Mouse (Mus musculus) liver, postnatal 0 days (tissue): ENCODE data around the gene Rpl35a. TPM values are rescaled to one million over a fixed set of nuclear protein-coding genes. Genes with fewer than 3 reads are reported as not detected.

ENCODE experiments used
- ATAC-seq: fragments of 200-750 bp; cut with Nextera tagmentation; 2 replicates; pipeline ENCODE4 v1.8.0; 2017; ENCODE audit warnings: mild to moderate bottlenecking, moderate library complexity
- DNase-seq: peaks from one replicate; pipeline ENCODE4 v3.0.0-alpha.2; 2016
- H3K27ac ChIP-seq: fragments of 300-500 bp; sonication (generic); 2 replicates; pipeline ENCODE4 v1.5.1; 2014; ENCODE audit warnings: antibody characterized with exemption, moderate library complexity, mild to moderate bottlenecking, low read depth
- H3K27me3 ChIP-seq: fragments of 300-500 bp; sonication (generic); 2 replicates; pipeline ENCODE4 v1.6.1; 2014; ENCODE audit warnings: low read length, control low read depth, mixed read lengths; ENCODE audit not compliant: insufficient read depth
- H3K36me3 ChIP-seq: fragments of 300-500 bp; sonication (generic); replicated peaks from 2 replicates; pipeline ENCODE4 v1.6.1; 2014; ENCODE audit warnings: mild to moderate bottlenecking, control low read depth, low read length, moderate library complexity, mixed read lengths; ENCODE audit not compliant: insufficient read depth
- H3K4me1 ChIP-seq: fragments of 300-500 bp; sonication (generic); 2 replicates; pipeline ENCODE4 v1.6.1; 2014; ENCODE audit warnings: antibody characterized with exemption, mild to moderate bottlenecking, control low read depth; ENCODE audit not compliant: insufficient read depth
- H3K4me2 ChIP-seq: fragments of 300-500 bp; sonication (generic); 2 replicates; pipeline ENCODE4 v1.6.1; 2014; ENCODE audit warnings: low read depth, mild to moderate bottlenecking, low read length, moderate library complexity, mixed read lengths
- H3K4me3 ChIP-seq: fragments of 300-500 bp; sonication (generic); 2 replicates; pipeline ENCODE4 v1.5.1; 2014; ENCODE audit warnings: low read depth, low read length
- H3K9ac ChIP-seq: fragments of 300-500 bp; sonication (generic); replicated peaks from 2 replicates; pipeline ENCODE4 v1.6.1; 2014; ENCODE audit warnings: mild to moderate bottlenecking, moderate library complexity
- H3K9me3 ChIP-seq: fragments of 300-500 bp; sonication (generic); 2 replicates; pipeline ENCODE4 v1.6.1; 2016; ENCODE audit warnings: mild to moderate bottlenecking, control low read depth, low read length, mixed read lengths
- CTCF ChIP-seq: sonication (generic); IDR thresholded peaks from 2 replicates; pipeline ENCODE4 v1.5.1; 2016; ENCODE audit warnings: antibody characterized with exemption, low read depth
- EP300 ChIP-seq: IDR thresholded peaks from 2 replicates; pipeline ENCODE4 v1.6.1; 2016; ENCODE audit warnings: antibody characterized with exemption, low read depth, mild to moderate bottlenecking
- WGBS: fragments of 180-500 bp; shearing (Covaris S2); extraction: QIAGEN DNeasy Blood & Tissue Kit; methylation state at CpG from one replicate; pipeline ENCODE4 v1.1.7; 2014; ENCODE audit not compliant: insufficient replicate concordance; 5-methylcytosine and 5-hydroxymethylcytosine counted together
- polyA plus RNA-seq: library from polyadenylated mRNA; unstranded; fragments of >200 nt; fragmentation: Nextera tagmentation; extraction: Ambion mirVana; gene quantifications from 2 replicates; pipeline ENCODE4 v1.2.1, GENCODE M21; 2015

Rpl35a gene
- polyA plus RNA-seq, 1 experiment from 2014 or later, result 574 TPM

- Histone ChIP-seq H3K4me1 (no peaks in the 10 kb centered on the region), H3K36me3 (no peaks in the 10 kb centered on the region), H3K4me2 (no peak overlapping the region), H3K9me3 (no peaks in the 10 kb centered on the region), H3K27ac (no peak overlapping the region), H3K27me3 (no peaks in the 10 kb centered on the region), H3K9ac (no peak overlapping the region), H3K4me3 (no peak overlapping the region)
- TF ChIP-seq CTCF, result no peak
- TF ChIP-seq EP300, result no peak
- ATAC-seq (no peak), DNase-seq (no peak)
- WGBS, result 65% methylated on average over 8 of the region's 8 CpGs
These were observed 31.7 kb upstream of the Rpl35a start for GRCm38 (mm10) chr16:33024456-33025104.

- ATAC-seq (no peak), DNase-seq (no peak)
- Histone ChIP-seq H3K27me3 (no peaks in the 10 kb centered on the region), H3K36me3 (no peaks in the 10 kb centered on the region), H3K9me3 (no peaks in the 10 kb centered on the region), H3K9ac (no peak overlapping the region), H3K27ac (no peak overlapping the region), H3K4me2 (no peak overlapping the region), H3K4me3 (no peak overlapping the region), H3K4me1 (no peaks in the 10 kb centered on the region)
- 48% methylated on average over 7 of the region's 7 CpGs for WGBS
- TF ChIP-seq CTCF (no peak), EP300 (no peak)
These were observed 29.9 kb upstream of the Rpl35a start for GRCm38 (mm10) chr16:33026357-33026756.

- ATAC-seq, result no peak
- H3K27ac ChIP-seq, result no peak overlapping the region
- H3K27me3 ChIP-seq, result no peaks in the 10 kb centered on the region
- TF ChIP-seq EP300 (no peak), CTCF (no peak)
- H3K36me3 ChIP-seq, result no peaks in the 10 kb centered on the region
- no peak overlapping the region for H3K4me3 ChIP-seq
- H3K4me2 ChIP-seq, result no peak overlapping the region
- DNase-seq, result no peak
- no peaks in the 10 kb centered on the region for H3K4me1 ChIP-seq
- H3K9me3 ChIP-seq, result no peaks in the 10 kb centered on the region
- 78% methylated on average over 4 of the region's 4 CpGs for WGBS
- no peak overlapping the region for H3K9ac ChIP-seq
These were observed 20.2 kb upstream of the Rpl35a start for GRCm38 (mm10) chr16:33036006-33036405.

GRCm38 (mm10) chr16:33042682-33043081, 13.6 kb upstream of the Rpl35a start:
- no peak for DNase-seq
- 80% methylated on average over 1 of the region's 1 CpGs for whole genome bisulfite sequencing
- Histone ChIP-seq H3K9ac (no peak overlapping the region), H3K4me3 (no peak overlapping the region), H3K27me3 (no peaks in the 10 kb centered on the region), H3K4me2 (no peak overlapping the region), H3K27ac (no peak overlapping the region), H3K4me1 (no peaks in the 10 kb centered on the region), H3K36me3 (no peaks in the 10 kb centered on the region), H3K9me3 (no peaks in the 10 kb centered on the region)
- no peak for TF ChIP-seq EP300
- no peak for TF ChIP-seq CTCF
- ATAC-seq, result no peak

GRCm38 (mm10) chr16:33043268-33043667, 13.0 kb upstream of the Rpl35a start:
- no peaks in the 10 kb centered on the region for H3K27me3 ChIP-seq
- H3K4me1 ChIP-seq, result no peaks in the 10 kb centered on the region
- no peak for DNase-seq
- no peak overlapping the region for H3K27ac ChIP-seq
- ATAC-seq, result no peak
- no peaks in the 10 kb centered on the region for H3K36me3 ChIP-seq
- no peak overlapping the region for H3K4me3 ChIP-seq
- no peak for TF ChIP-seq CTCF
- TF ChIP-seq EP300, result no peak
- no peak overlapping the region for H3K4me2 ChIP-seq
- WGBS, result 36% methylated on average over 2 of the region's 2 CpGs
- H3K9me3 ChIP-seq, result no peaks in the 10 kb centered on the region
- H3K9ac ChIP-seq, result no peak overlapping the region

GRCm38 (mm10) chr16:33048004-33048403, 8.2 kb upstream of the Rpl35a start:
- DNase-seq (no peak), ATAC-seq (no peak)
- Histone ChIP-seq H3K9me3 (no peaks in the 10 kb centered on the region), H3K36me3 (no peaks in the 10 kb centered on the region), H3K27me3 (no peaks in the 10 kb centered on the region), H3K4me1 (no peaks in the 10 kb centered on the region), H3K9ac (no peak overlapping the region), H3K27ac (no peak overlapping the region), H3K4me2 (no peak overlapping the region), H3K4me3 (no peak overlapping the region)
- TF ChIP-seq CTCF (no peak), EP300 (no peak)
- 86% methylated on average over 1 of the region's 1 CpGs for WGBS

GRCm38 (mm10) chr16:33048686-33049085, 7.6 kb upstream of the Rpl35a start:
- TF ChIP-seq EP300 (no peak), CTCF (no peak)
- Histone ChIP-seq H3K27me3 (no peaks in the 10 kb centered on the region), H3K4me2 (no peak overlapping the region), H3K4me1 (no peaks in the 10 kb centered on the region), H3K9me3 (no peaks in the 10 kb centered on the region), H3K36me3 (no peaks in the 10 kb centered on the region), H3K9ac (no peak overlapping the region), H3K27ac (no peak overlapping the region), H3K4me3 (no peak overlapping the region)
- DNase-seq (no peak), ATAC-seq (no peak)
- 81% methylated on average over 2 of the region's 2 CpGs for WGBS
